Mouse (Mus musculus): ENCODE results near the gene Tcf7l2. TPM values are rescaled to one million over a fixed set of nuclear protein-coding genes. Genes with fewer than 3 reads are reported as not detected.
A peak's percentile ranks its signal among the peaks of the same experiment; 100 is the strongest.

The Tcf7l2 gene
- total and polyA plus RNA-seq, 2 experiments from 2014 or later = 3.0 to 38.6 TPM

DNA sequence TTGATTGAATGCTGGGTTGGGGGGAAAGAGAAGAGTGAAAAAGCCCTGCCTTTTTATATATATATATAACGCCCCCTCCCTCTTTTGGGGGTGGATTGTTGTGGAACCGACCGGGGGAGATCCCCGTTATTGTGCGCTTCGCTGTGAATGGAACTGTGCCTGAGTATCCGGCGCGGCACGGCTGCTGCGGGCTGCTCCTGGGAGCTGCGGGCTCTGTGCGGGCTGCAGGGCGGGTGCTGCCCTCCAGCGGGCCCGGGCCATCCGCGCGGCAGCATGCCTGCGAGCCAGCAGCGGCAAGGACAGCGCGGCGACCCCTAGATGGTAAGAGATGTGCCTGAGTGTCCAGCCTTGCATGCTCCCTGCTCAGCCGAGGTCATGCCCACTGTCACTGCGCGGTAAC lies 153.7 kb downstream of the Tcf7l2 start:
- H3K27me3 ChIP-seq (ENCODE audit: control insufficient read depth, insufficient read depth, low read length) = no peaks in the 10 kb centered on the region
- H3K9me3 ChIP-seq (replicated peaks; ENCODE audit: control insufficient read depth, low read length) = no peaks in the 10 kb centered on the region
- TF ChIP-seq CTCF (IDR thresholded peaks at IDR 0.05; ENCODE audit: low read depth) (peak; percentile 65), EP300 (IDR thresholded peaks at IDR 0.05; ENCODE audit: low read depth) (no peak)
- H3K4me1 ChIP-seq (ENCODE audit: control insufficient read depth, insufficient read depth) = peaks cover 4% of the 10 kb centered on the region; the same call in 1 of the 2 replicates
- ATAC-seq (ENCODE audit: insufficient read depth, low read depth) = peak; percentile 87
- H3K27ac ChIP-seq (ENCODE audit: low read depth) = no peak overlapping the region
- H3K36me3 ChIP-seq (replicated peaks; ENCODE audit: control insufficient read depth, insufficient read depth, low read length) = no peaks in the 10 kb centered on the region
- H3K9ac ChIP-seq (replicated peaks; ENCODE audit: low read depth, low read length) = 0 out of 2 replicates have a peak overlapping the region, but pooled peaks have one; percentile 26
- peak overlapping the region; percentile 44 for H3K4me3 ChIP-seq (ENCODE audit: low read depth, low read length)
- H3K4me2 ChIP-seq (ENCODE audit: low read depth, low read length) = peak overlapping the region; percentile 88
- peak; percentile 58 for DNase-seq (ENCODE audit: low spot score)
- under 1% methylated on average over 27 of the region's 27 CpGs for WGBS

DNA sequence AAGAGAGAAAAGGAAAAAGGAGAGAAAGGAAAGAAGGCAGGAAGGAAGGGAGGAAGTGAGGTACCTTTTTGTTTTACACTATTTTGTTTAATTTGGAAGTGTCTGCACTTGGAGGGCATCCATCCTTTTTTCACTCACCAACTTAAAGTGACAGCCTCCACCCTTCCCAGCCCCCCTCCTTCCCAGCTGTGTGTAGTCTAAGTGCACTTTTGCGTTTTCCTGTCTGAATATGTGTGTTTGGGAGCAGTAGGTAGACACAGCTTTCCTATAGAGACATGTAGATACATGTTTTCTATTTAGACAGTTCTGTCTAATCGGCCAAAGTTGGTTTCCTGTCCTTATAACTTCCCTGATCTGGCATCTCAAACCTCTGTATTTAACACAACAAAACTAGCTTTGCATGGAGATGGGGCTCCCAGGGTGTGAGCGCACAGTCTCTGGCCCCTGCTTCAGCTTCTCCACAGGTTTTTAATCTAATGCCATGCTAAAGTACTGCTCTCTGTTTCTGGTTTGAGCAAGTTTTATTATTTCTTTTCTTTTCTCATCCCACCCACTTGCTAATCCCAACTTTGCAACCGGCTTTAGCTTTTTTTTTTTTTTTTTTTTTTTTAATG lies 154.3 kb downstream of the Tcf7l2 start:
- ATAC-seq (ENCODE audit: insufficient read depth, low read depth) = no peak
- 41% methylated on average over 4 of the region's 4 CpGs for WGBS
- Histone ChIP-seq H3K4me1 (ENCODE audit: control insufficient read depth, insufficient read depth) (peaks cover 4% of the 10 kb centered on the region; the same call in 1 of the 2 replicates), H3K27me3 (ENCODE audit: control insufficient read depth, insufficient read depth, low read length) (no peaks in the 10 kb centered on the region), H3K27ac (ENCODE audit: low read depth) (no peak overlapping the region), H3K4me2 (ENCODE audit: low read depth, low read length) (peak overlapping the region; percentile 88), H3K9ac (replicated peaks; ENCODE audit: low read depth, low read length) (no peak overlapping the region), H3K36me3 (replicated peaks; ENCODE audit: control insufficient read depth, insufficient read depth, low read length) (no peaks in the 10 kb centered on the region), H3K9me3 (replicated peaks; ENCODE audit: control insufficient read depth, low read length) (no peaks in the 10 kb centered on the region), H3K4me3 (ENCODE audit: low read depth, low read length) (peak overlapping the region; percentile 44)
- DNase-seq (ENCODE audit: low spot score) = no peak
- TF ChIP-seq EP300 (IDR thresholded peaks at IDR 0.05; ENCODE audit: low read depth) (no peak), CTCF (IDR thresholded peaks at IDR 0.05; ENCODE audit: low read depth) (no peak)

DNA sequence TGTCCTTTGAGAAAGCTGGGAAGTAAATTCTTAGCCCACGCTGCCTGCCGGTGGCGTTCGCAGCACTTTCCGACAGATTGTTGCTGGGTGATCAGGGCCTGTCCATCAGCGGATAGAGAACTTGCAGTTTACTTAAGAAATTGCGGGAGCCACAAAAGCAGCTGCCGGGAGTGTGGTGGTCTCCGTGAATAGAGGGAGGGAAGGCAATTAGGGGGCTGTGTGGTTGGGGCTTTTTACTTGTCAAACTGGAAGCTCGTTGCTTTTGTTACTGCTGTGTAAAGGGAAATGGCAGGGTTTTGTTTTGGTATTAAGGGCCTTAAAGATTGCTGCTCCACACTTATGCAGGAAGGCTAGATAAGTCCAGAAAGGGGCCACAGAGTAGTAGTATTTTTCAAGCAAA lies 155.0 kb downstream of the Tcf7l2 start:
- 0 out of 2 replicates have a peak overlapping the region, but pooled peaks have one; percentile 88 for H3K4me2 ChIP-seq (ENCODE audit: low read depth, low read length)
- no peak for DNase-seq (ENCODE audit: low spot score)

DNA sequence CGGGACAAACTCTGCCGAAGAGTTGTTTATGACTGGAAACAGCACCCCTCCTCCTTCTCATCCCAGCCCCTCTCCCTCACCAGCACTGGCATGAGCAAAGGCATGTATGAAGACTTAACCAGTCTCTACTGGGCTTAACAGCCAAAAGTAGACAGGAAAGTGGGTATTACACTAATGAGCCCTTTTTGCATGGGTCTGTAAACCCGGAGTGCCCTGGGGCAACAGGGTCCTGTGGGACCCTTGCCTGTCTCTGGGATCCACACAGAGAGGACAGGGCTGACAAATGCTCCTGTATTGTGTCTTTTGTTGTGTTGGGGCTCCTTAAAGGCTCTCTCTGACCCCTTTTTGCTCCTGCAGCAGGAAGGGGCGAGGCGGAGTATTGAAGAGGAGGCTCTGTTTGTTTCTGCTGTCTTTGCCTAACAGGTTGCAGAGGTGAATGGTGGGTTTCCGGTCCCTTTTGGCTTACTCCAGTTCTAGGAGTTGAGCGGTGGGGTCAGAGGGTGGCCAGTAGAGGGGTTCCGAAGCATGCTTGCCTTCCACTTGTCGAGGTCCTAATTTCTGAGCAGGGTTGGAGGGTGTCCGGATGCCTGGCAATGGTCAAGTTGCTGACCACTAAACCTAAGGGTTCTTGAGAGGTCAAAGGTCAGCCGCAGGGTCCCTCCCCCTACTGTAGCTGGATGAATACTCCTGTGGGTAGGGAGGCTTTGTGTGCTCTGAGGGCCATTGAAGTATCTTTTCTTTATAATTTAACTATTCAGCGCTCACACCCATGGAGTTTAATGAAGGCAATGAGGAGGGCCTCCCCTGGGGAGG lies 161.2 kb downstream of the Tcf7l2 start:
- Histone ChIP-seq H3K4me1 (ENCODE audit: control insufficient read depth, insufficient read depth) (no peaks in the 10 kb centered on the region), H3K4me3 (ENCODE audit: low read depth, low read length) (no peak overlapping the region), H3K36me3 (replicated peaks; ENCODE audit: control insufficient read depth, insufficient read depth, low read length) (no peaks in the 10 kb centered on the region), H3K4me2 (ENCODE audit: low read depth, low read length) (no peak overlapping the region), H3K27me3 (ENCODE audit: control insufficient read depth, insufficient read depth, low read length) (no peaks in the 10 kb centered on the region), H3K9me3 (replicated peaks; ENCODE audit: control insufficient read depth, low read length) (no peaks in the 10 kb centered on the region), H3K27ac (ENCODE audit: low read depth) (no peak overlapping the region), H3K9ac (replicated peaks; ENCODE audit: low read depth, low read length) (no peak overlapping the region)
- WGBS = 89% methylated on average over 12 of the region's 12 CpGs
- no peak for TF ChIP-seq CTCF (IDR thresholded peaks at IDR 0.05; ENCODE audit: low read depth)
- no peak for TF ChIP-seq EP300 (IDR thresholded peaks at IDR 0.05; ENCODE audit: low read depth)
- DNase-seq (ENCODE audit: low spot score) = no peak
- ATAC-seq (ENCODE audit: insufficient read depth, low read depth) = no peak

More for the DNA sequence above, 155.0 kb downstream of the Tcf7l2 start:
- no peaks in the 10 kb centered on the region for H3K36me3 ChIP-seq (replicated peaks; ENCODE audit: control insufficient read depth, insufficient read depth, low read length)
- H3K9ac ChIP-seq (replicated peaks; ENCODE audit: low read depth, low read length) = no peak overlapping the region
- H3K9me3 ChIP-seq (replicated peaks; ENCODE audit: control insufficient read depth, low read length) = no peaks in the 10 kb centered on the region
- H3K27me3 ChIP-seq (ENCODE audit: control insufficient read depth, insufficient read depth, low read length) = no peaks in the 10 kb centered on the region
- TF ChIP-seq CTCF (IDR thresholded peaks at IDR 0.05; ENCODE audit: low read depth) (no peak), EP300 (IDR thresholded peaks at IDR 0.05; ENCODE audit: low read depth) (no peak)
- peaks cover 4% of the 10 kb centered on the region; the same call in 1 of the 2 replicates for H3K4me1 ChIP-seq (ENCODE audit: control insufficient read depth, insufficient read depth)
- H3K27ac ChIP-seq (ENCODE audit: low read depth) = no peak overlapping the region
- ATAC-seq (ENCODE audit: insufficient read depth, low read depth) = no peak
- 61% methylated on average over 10 of the region's 10 CpGs for WGBS
- H3K4me3 ChIP-seq (ENCODE audit: low read depth, low read length) = no peak overlapping the region

DNA sequence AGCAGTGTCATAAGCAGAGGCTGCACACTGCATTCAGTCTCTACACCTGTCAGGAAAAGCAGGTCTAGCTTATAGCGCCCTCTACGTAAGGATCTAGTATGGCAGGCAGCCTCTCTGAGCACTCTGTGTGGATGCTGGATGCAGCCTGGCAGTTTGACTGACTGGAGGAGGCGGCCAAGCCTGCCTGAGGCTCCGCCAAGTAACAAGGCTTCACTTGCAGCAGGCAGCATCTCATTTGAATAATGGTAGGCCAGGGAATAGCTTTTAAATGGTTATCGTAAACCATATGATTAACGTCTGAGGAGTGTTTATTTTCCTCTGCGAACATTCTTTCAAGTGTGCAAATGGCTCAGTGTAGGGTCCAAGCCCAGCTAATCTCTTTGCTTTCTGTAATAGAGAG lies 167.4 kb downstream of the Tcf7l2 start:
- ATAC-seq (ENCODE audit: insufficient read depth, low read depth) (no peak), DNase-seq (ENCODE audit: low spot score) (no peak)
- H3K4me1 ChIP-seq (ENCODE audit: control insufficient read depth, insufficient read depth) = no peaks in the 10 kb centered on the region
- 70% methylated on average over 7 of the region's 7 CpGs for WGBS
- H3K27ac ChIP-seq (ENCODE audit: low read depth) = no peak overlapping the region
- H3K9ac ChIP-seq (replicated peaks; ENCODE audit: low read depth, low read length) = no peak overlapping the region
- peaks cover 5% of the 10 kb centered on the region; the same call in 1 of the 2 replicates for H3K9me3 ChIP-seq (replicated peaks; ENCODE audit: control insufficient read depth, low read length)
- H3K27me3 ChIP-seq (ENCODE audit: control insufficient read depth, insufficient read depth, low read length) = no peaks in the 10 kb centered on the region
- no peak overlapping the region for H3K4me2 ChIP-seq (ENCODE audit: low read depth, low read length)
- no peak overlapping the region for H3K4me3 ChIP-seq (ENCODE audit: low read depth, low read length)
- TF ChIP-seq EP300 (IDR thresholded peaks at IDR 0.05; ENCODE audit: low read depth) (no peak), CTCF (IDR thresholded peaks at IDR 0.05; ENCODE audit: low read depth) (peak; percentile 37)
- peaks cover 47% of the 10 kb centered on the region for H3K36me3 ChIP-seq (replicated peaks; ENCODE audit: control insufficient read depth, insufficient read depth, low read length)

Data from heart, postnatal 0 days (tissue).